Mouse (Mus musculus) MEL (cell line): ENCODE results near the gene Sp2.

Source experiments
- CTCF ChIP-seq, 3 experiments: IDR thresholded peaks in 2 of 3; conservative IDR thresholded peaks in 1 of 3; 2 replicates each; pipeline ENCODE4 v1.5.1; 2011 to 2012; ENCODE audit warnings: low read length in 3 of 3, low read depth in 2 of 3, mild to moderate bottlenecking in 2 of 3, improper control_type of control experiment in 1 of 3, inconsistent platforms in 1 of 3, mixed read lengths in 1 of 3, moderate library complexity in 1 of 3; ENCODE audit not compliant: control insufficient read depth in 1 of 3, insufficient read depth in 1 of 3, poor library complexity in 1 of 3, severe bottlenecking in 1 of 3
- E2F4 ChIP-seq: IDR thresholded peaks from 2 replicates; pipeline ENCODE4 v1.6.1; 2011; ENCODE audit warnings: low read depth, low read length, improper control_type of control experiment, borderline replicate concordance
- HCFC1 ChIP-seq: IDR thresholded peaks from 2 replicates; pipeline ENCODE4 v1.6.1; 2012; ENCODE audit warnings: low read depth, mild to moderate bottlenecking, inconsistent platforms, low read length, improper control_type of control experiment, moderate library complexity
- TBP ChIP-seq: IDR thresholded peaks from 2 replicates; pipeline ENCODE4 v1.8.0; 2011; ENCODE audit warnings: low read depth, low read length, improper control_type of control experiment
- ZKSCAN1 ChIP-seq: IDR thresholded peaks from 2 replicates; pipeline ENCODE4 v1.6.1; 2012; ENCODE audit warnings: low read depth, mild to moderate bottlenecking, inconsistent platforms, low read length, improper control_type of control experiment, moderate library complexity

DNA sequence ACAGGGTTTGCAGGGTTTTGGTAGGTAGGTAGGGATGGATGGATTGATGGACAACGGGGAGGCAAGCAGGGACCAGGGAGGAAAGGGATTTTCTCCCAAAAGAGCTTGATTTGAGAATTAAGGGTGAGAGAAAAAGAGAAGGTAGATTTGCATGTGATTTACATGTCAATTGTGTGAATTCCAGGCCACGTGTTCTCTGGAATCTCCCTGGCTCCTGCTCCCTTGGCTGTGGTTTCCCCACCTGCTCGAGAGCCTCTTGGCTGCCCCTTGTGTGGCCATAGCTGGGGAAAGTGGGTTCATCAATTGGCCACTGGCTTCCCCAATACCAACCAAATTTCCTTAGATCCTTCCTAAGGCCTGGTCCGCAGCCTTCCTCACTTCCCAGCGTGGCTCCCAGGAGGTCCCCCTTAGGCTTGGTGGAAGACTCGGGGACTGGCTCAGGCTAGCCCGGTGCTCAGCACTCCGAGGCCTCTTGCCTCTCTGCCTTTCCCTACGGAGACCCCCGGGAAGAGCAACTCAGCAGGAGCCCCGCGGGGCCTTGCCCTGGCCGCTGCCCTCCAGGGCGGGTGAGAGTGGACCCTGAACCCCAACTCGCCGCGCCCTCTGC, 14.1 kb upstream of the Sp2 start:
- TF ChIP-seq TBP, result no peak
- no peak for TF ChIP-seq ZKSCAN1
- TF ChIP-seq CTCF (IDR thresholded peaks at IDR 0.05 in 2 of 3, conservative IDR thresholded peaks at IDR 0.05 in 1 of 3; ENCODE audit: control insufficient read depth in 1 of 3, insufficient read depth in 1 of 3, low read depth in 2 of 3, low read length in 3 of 3, poor library complexity in 1 of 3, severe bottlenecking in 1 of 3), result no peak
- no peak for TF ChIP-seq HCFC1
- no peak for TF ChIP-seq E2F4
